Mouse (Mus musculus) hindbrain, postnatal 0 days (tissue): ENCODE results near the gene Insyn1. TPM values are rescaled to one million over a fixed set of nuclear protein-coding genes. Genes with fewer than 3 reads are reported as not detected.

ENCODE experiments used
- ATAC-seq: fragments of 200-750 bp; cut with Nextera tagmentation; 2 replicates; pipeline ENCODE4 v1.8.0; 2017; ENCODE audit warnings: mild to moderate bottlenecking, moderate TSS enrichment, moderate library complexity
- DNase-seq: peaks from one replicate; pipeline ENCODE4 v3.0.0-alpha.2; 2015; ENCODE audit warnings: low spot score
- H3K27ac ChIP-seq: fragments of 300-500 bp; sonication (generic); 2 replicates; pipeline ENCODE4 v1.5.1; 2014; ENCODE audit warnings: mild to moderate bottlenecking
- H3K27me3 ChIP-seq: fragments of 300-500 bp; sonication (generic); 2 replicates; pipeline ENCODE4 v1.6.1; 2014; ENCODE audit warnings: low read length, mixed read lengths; ENCODE audit not compliant: insufficient read depth
- H3K36me3 ChIP-seq: fragments of 300-500 bp; sonication (generic); 2 replicates; pipeline ENCODE4 v1.6.1; 2014; ENCODE audit warnings: low read length, mixed read lengths; ENCODE audit not compliant: insufficient read depth
- H3K4me1 ChIP-seq: fragments of 300-500 bp; sonication (generic); 2 replicates; pipeline ENCODE4 v1.6.1; 2014; ENCODE audit warnings: antibody characterized with exemption, low read length, mixed read lengths; ENCODE audit not compliant: insufficient read depth
- H3K4me2 ChIP-seq: fragments of 300-500 bp; sonication (generic); 2 replicates; pipeline ENCODE4 v1.6.1; 2014; ENCODE audit warnings: low read depth, mild to moderate bottlenecking, low read length, moderate library complexity, mixed read lengths
- H3K4me3 ChIP-seq: fragments of 300-500 bp; sonication (generic); 2 replicates; pipeline ENCODE4 v1.5.1; 2014; ENCODE audit warnings: low read length
- H3K9ac ChIP-seq: fragments of 300-500 bp; sonication (generic); replicated peaks from 2 replicates; pipeline ENCODE4 v1.6.1; 2014; ENCODE audit warnings: mild to moderate bottlenecking, low read length, moderate library complexity, mixed read lengths
- H3K9me3 ChIP-seq: fragments of 300-500 bp; sonication (generic); 2 replicates; pipeline ENCODE4 v1.6.1; 2016; ENCODE audit warnings: low read length, mixed read lengths
- CTCF ChIP-seq: IDR thresholded peaks from 2 replicates; pipeline ENCODE4 v1.5.1; 2016; ENCODE audit warnings: antibody characterized with exemption, control low read depth, low read depth
- WGBS: fragments of 180-500 bp; shearing (Covaris S2); extraction: QIAGEN DNeasy Blood & Tissue Kit; methylation state at CpG from one replicate; pipeline ENCODE4 v1.1.7; 2014; 5-methylcytosine and 5-hydroxymethylcytosine counted together
- polyA plus RNA-seq: library from polyadenylated mRNA; unstranded; fragments of >200 nt; fragmentation: Nextera tagmentation; extraction: Ambion mirVana; gene quantifications from 2 replicates; pipeline ENCODE4 v1.2.1, GENCODE M21; 2015
- total RNA-seq: library from RNA; depleted of rRNA; stranded (reverse); fragments of >200 nt; gene quantifications from 2 replicates; pipeline ENCODE4 v1.2.3, GENCODE M21; 2014

Gene Insyn1
- total and polyA plus RNA-seq, 2 experiments from 2014 or later: 8.7 to 106 TPM

DNA sequence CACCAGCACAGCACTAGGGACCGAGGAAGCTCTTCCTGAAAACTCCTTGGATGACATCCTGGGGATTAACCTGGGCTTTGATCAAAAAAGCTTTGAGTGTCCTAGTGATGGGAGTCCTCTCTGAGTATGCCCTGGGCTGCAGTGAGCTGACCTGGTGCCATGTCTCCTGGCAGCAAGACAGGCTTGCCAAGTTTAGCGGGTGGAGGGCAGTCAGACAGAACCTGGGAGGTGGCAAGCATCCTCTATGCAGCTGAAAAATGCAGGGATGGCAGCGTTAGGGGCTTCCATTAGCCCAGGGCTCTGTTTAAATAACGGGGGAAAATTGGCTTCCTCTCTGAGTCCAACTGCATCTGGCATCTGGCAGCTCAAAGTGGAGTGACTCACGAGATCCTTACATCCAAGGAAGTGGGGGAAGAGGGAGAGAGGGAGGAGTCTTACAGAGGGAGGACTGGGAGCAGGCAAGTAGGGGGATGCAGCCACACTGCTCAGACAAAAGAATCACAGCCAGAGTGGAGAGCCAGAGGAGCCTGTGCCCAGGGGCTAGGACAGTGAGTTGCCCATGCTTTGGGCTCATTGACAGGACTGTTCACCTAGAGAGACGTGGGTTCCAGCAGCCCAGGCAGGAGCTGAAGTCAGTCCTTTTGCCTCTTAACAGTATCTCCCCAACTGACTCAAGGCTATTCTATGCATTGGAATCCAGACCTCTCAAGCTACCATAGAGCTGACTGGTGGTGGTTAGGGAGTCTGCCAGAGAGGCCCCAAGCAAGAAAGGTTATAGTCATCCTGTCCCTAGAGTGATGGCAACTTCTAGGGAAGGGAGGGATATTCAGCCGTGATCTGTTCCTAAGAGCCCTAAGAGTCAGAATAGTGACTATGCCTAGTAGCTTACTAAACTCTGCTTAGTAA, 46.0 kb upstream of the Insyn1 start:
- Histone ChIP-seq H3K4me3 (no peak overlapping the region), H3K36me3 (no peaks in the 10 kb centered on the region), H3K4me2 (no peak overlapping the region), H3K27me3 (no peaks in the 10 kb centered on the region), H3K9me3 (no peaks in the 10 kb centered on the region), H3K27ac (peak overlapping the region; percentile 45), H3K4me1 (peaks cover 39% of the 10 kb centered on the region), H3K9ac (no peak overlapping the region)
- 26% methylated on average over 7 of the region's 7 CpGs for WGBS
- ATAC-seq (no peak; the same call in 1 of the 2 replicates), DNase-seq (peak; percentile 54)
- no peak for TF ChIP-seq CTCF

DNA sequence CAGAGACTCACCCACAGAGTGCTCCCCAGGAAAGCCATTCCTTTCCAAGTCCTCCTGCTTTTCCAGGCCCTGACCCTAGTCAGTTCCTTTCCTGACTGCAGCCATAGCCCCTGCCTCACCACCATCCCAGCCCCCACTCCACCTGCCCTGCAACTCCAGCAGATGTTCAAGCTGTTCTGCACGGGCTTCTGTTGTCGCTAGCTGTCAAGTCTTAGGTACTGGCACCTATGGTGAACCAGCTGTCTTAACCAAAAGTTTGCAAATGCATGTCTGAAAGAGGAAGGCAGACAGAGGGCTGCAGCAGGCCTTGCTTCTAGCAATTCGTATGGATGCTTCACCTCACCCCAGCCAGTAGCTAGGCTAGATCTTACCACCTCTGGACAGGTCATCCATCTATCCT, 45.3 kb upstream of the Insyn1 start:
- Histone ChIP-seq H3K9me3 (no peaks in the 10 kb centered on the region), H3K4me2 (no peak overlapping the region), H3K27me3 (no peaks in the 10 kb centered on the region), H3K4me1 (peaks cover 39% of the 10 kb centered on the region), H3K4me3 (no peak overlapping the region), H3K27ac (no peak overlapping the region), H3K9ac (no peak overlapping the region), H3K36me3 (no peaks in the 10 kb centered on the region)
- 58% methylated on average over 3 of the region's 3 CpGs for WGBS
- ATAC-seq: no peak
- DNase-seq: peak; percentile 54
- no peak for TF ChIP-seq CTCF

DNA sequence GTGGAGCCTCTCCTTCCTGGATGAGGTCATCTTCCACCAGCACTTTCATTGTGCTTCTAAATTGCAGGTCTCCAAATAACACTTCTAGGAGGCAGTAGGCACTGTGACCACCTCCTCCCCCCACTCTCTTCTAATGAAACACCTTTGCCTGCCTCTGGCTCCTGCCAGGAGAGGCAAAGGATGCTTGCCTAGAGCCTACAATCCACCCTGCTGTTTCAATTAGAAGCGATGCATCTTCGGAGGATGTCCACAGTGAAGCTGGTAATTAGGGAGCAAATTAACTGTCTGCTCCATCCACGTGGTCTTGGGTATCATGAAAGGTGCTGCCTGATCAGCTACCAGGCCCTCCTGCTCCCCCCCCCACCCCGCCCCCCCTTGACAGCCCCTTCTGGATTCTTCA, 41.6 kb upstream of the Insyn1 start:
- Histone ChIP-seq H3K36me3 (no peaks in the 10 kb centered on the region), H3K9ac (no peak overlapping the region), H3K27ac (no peak overlapping the region), H3K9me3 (no peaks in the 10 kb centered on the region), H3K4me1 (peaks cover 14% of the 10 kb centered on the region), H3K4me2 (no peak overlapping the region), H3K4me3 (no peak overlapping the region), H3K27me3 (no peaks in the 10 kb centered on the region)
- DNase-seq (no peak), ATAC-seq (no peak)
- 45% methylated on average over 4 of the region's 4 CpGs for WGBS
- no peak for TF ChIP-seq CTCF

DNA sequence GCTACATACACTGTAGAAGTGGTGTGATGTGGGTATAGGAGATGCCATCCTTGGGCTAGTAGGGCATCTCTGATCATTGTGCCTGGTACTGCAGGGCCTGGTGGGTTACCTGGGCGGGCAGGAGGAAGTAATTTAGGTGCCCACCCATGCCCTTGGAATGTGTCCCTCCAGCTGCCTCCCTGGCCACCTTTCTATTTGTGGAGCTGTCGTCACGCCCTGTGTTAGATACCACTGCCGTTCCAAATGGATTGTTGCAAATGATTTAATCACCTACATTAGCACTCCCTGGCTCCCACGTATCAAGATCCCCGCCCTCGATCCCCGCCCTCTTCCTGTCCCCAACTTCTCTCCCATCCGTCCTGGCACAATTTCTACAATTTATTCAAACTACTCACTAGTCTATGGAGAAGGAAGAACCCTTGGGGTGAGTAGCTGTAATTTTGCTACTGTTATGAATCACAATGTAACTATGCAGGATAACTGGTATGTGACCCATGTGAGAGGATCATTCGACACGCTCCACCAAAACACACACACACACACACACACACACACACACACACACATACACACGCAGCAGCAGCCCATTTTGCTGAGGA, 40.3 kb upstream of the Insyn1 start:
- no peaks in the 10 kb centered on the region for H3K9me3 ChIP-seq
- H3K27me3 ChIP-seq: no peaks in the 10 kb centered on the region
- peaks cover 3% of the 10 kb centered on the region; the same call in 1 of the 2 replicates for H3K4me1 ChIP-seq
- no peak for ATAC-seq
- no peak overlapping the region for H3K4me2 ChIP-seq
- no peak for TF ChIP-seq CTCF
- no peak overlapping the region for H3K27ac ChIP-seq
- 82% methylated on average over 12 of the region's 12 CpGs for WGBS
- no peaks in the 10 kb centered on the region for H3K36me3 ChIP-seq
- no peak overlapping the region for H3K4me3 ChIP-seq
- H3K9ac ChIP-seq: no peak overlapping the region
- DNase-seq: no peak

DNA sequence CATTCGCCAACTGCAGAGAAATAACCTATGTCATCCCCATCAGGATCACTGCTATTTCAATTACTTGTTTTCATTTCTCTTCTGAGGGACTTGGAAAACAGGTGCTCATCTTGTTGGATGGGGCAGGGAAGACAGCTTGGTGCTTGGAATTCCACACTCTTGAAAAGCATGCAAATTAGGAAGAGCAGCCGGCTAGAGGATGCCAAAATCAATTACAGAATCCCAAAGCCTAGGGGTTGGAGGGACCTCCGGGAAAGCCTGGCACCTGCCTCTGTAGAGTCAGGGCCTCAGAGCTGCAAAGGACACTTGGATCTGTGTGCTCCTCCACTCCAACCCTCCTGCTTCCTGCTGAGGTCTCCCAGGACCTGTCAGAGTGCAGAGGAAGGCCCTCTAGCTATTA, 38.9 kb upstream of the Insyn1 start:
- no peaks in the 10 kb centered on the region for H3K4me1 ChIP-seq
- WGBS: 23% methylated on average over 3 of the region's 3 CpGs
- H3K27me3 ChIP-seq: no peaks in the 10 kb centered on the region
- no peak for TF ChIP-seq CTCF
- H3K36me3 ChIP-seq: no peaks in the 10 kb centered on the region
- H3K9ac ChIP-seq: no peak overlapping the region
- H3K27ac ChIP-seq: no peak overlapping the region
- no peak overlapping the region for H3K4me3 ChIP-seq
- ATAC-seq (peak; percentile 35; the same call in 1 of the 2 replicates), DNase-seq (peak; percentile 35)
- H3K4me2 ChIP-seq: no peak overlapping the region
- H3K9me3 ChIP-seq: no peaks in the 10 kb centered on the region

DNA sequence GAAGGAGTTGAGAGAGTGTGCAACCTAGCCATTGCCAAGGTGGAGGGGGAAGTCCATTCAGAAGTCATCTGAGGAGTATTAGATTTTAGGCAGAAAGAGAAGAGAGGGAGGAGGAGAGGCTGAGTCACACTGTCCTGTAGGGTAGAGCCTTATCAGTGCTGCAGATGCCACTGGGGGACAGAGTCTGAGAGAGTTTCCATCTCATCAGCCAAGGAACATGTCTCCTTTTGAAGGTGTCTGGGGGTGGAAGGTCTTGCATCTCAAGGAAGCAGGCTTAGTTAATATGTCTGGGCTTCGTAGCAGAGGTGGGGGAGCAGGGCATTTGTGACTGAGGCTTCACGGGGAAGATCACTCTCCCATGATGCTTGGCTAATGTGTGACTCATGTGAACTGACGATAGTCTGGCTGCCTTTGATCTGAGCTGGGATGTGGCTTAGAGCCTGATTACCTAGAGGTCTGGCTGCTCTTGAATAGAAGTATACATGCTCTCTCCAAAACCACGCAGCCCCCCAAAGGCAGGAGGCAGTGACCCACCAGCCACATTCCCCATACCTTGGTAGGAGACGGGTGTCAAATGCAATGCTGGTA, 34.5 kb upstream of the Insyn1 start:
- no peak for TF ChIP-seq CTCF
- no peak overlapping the region for H3K9ac ChIP-seq
- no peak overlapping the region for H3K27ac ChIP-seq
- H3K4me1 ChIP-seq: peaks cover 15% of the 10 kb centered on the region
- H3K36me3 ChIP-seq: no peaks in the 10 kb centered on the region
- H3K9me3 ChIP-seq: no peaks in the 10 kb centered on the region
- DNase-seq (no peak), ATAC-seq (no peak)
- no peak overlapping the region for H3K4me3 ChIP-seq
- H3K4me2 ChIP-seq: no peak overlapping the region
- H3K27me3 ChIP-seq: no peaks in the 10 kb centered on the region
- WGBS: 77% methylated on average over 5 of the region's 5 CpGs
